Mouse (Mus musculus) cerebellum, postnatal 4 days (tissue): Measurements from ENCODE around the gene Mthfd1.

Source experiments
- DNase-seq, 2 experiments: peaks; one replicate each; pipeline ENCODE4 v3.0.0; 2022; ENCODE audit warnings: low spot score in 2 of 2, mixed read lengths in 1 of 2

Mthfd1 gene

GRCm38 (mm10) chr12:76263876-76264275 is 8.8 kb downstream of the Mthfd1 start:
- DNase-seq = no peak

DNA sequence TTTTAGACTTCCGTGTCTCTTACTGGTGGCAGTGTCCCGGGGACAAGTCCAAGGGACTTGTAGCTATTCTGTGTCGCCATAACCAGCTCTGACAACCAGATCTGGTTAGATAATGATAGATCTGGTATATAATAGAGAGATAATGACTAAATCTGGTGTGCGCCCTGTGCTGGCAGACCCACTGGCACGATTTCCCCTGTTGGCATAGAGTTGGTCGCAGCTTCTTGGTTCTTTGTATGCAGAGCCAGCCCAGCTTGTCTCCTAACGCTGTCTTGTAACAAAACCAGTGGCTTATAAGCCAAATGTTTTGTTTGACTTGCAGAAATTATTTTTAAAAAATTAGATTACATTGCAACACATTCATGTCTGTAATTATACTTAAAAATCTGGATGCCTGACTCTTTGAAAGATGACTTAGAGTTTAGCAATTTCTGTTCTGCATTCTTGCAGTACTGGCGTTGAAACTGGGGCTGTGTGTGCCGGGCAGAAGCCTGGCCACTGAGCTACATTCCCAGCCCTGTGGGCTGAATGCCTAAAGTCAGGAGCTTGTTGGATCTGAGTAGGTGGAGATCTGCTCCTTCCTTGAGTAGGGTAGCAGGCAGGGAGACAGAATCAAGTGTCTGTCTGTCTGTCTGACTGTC is 9.3 kb downstream of the Mthfd1 start:
- DNase-seq = peak in 1 of 2 experiments; percentile 43

DNA sequence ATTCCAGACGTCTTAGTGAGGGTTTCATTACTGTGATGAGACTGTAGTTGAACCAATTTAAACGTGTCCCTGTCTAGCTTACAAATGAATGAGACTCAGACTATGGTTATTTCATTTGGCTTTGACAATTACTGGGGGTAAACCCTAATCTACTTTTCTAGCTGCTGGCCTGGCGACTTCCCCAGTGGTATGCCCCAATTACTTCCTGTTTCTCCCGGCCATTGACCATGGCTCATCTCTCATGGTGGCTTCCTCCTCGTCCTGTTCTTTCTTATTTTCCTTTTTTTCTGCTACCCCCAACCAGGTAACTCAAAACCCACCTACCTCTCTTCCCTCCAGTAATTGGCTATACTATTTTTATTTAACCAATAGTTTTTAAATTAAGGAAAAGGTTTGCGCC is 9.9 kb downstream of the Mthfd1 start:
- DNase-seq = no peak

DNA sequence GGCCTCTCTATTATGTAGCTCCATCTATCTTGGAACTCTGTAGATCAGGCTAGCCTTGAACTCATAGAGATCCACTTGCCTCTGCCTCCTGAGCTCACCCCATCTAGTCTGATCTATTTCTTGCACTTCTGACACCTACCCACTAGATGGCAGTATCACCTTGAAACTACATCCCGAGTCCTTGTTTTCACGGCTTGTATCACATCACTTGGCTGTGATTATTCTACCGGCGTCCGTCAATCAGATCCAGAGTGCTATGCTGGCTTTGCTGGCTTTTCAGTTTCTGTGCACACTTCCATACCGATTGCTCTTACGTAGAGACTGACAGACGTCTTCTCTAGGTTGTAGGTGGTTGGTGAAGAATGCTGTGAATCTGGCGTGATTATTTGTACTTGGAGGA is 11.8 kb downstream of the Mthfd1 start:
- DNase-seq = peak in 1 of 2 experiments; percentile 28

- DNase-seq = no peak
Measured at GRCm38 (mm10) chr12:76268686-76269085, 13.6 kb downstream of the Mthfd1 start.

- DNase-seq = no peak
Measured at GRCm38 (mm10) chr12:76269196-76269595, 14.1 kb downstream of the Mthfd1 start.

DNA sequence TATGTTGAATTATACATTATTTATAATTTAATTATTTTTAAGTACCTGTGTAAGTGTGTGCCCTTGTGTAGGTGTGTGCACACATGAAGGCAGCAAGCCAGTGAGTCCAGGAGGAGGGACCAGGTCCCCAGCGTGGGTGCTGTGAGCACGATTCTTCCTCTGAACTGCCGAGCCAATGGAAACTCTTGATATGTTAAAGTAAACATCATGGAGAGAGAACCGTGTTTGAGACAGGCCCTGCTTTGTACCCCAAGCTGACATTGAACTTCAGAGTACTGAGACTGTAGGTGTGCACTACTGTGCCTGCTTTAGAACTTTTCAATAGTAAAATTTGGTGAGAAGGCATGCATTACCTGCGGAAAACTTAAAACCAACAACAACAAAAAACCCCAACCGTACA is 16.4 kb downstream of the Mthfd1 start:
- DNase-seq = no peak

DNA sequence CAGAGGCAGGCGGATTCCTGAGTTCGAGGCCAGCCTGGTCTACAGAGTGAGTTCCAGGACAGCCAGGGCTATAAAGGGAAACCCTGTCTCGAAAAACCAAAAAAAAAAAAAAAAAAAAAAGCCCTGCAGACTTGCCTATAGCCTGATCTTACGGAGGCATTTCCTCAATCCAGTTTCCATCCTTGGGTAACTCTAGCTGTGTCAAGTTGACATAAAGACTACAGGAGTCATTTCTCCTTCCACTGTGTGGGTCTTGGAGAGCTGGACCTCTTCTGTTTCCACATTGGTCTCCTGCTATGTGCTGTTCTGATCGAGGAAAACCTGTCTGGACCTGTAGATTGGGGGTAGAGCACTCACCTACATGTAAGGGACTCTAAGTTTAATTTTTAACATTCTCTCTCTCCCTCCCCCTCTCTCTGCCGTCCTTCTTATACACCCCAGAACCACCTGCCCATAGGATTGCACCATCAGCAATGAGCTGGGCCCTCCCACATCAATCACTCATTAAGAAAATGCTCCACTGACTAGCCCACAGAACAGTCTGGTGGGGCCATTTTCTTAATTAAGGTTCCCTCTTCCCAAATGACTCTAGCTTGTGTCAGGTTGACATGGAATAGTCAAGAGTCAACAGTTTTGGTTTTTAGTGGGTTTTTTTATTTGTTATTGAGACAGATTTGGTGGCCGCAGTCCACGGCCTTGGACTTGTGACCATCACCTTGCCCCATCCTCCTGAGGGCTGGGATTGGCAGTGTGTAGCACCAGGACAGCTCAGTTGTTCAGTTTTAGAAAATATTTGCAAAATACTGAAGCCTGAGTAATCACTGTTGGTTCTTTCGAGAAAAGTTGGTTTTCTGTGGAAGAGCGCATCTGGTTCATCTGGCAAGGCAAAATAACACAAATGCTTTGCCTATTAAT is 17.8 kb downstream of the Mthfd1 start:
- DNase-seq = no peak

DNA sequence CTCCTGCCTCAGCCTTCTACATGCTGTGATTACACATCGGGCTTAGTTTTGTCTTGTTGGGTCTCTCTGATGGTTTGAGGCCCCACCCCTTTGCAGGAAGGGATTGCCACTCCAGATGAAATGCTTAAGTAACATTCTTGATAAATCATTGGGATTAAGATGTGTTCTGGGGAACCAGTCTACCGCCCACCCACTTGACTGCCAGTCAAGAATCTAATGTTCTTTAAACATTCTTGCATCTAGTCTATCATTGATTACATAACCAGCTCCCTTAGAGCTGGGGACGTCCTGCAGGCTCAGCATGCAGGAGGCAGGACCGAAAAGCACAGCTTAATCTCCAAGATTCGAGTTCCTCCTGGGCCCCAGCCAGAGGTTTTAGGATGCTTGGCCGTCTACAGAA is 23.1 kb downstream of the Mthfd1 start:
- no peak for DNase-seq

DNA sequence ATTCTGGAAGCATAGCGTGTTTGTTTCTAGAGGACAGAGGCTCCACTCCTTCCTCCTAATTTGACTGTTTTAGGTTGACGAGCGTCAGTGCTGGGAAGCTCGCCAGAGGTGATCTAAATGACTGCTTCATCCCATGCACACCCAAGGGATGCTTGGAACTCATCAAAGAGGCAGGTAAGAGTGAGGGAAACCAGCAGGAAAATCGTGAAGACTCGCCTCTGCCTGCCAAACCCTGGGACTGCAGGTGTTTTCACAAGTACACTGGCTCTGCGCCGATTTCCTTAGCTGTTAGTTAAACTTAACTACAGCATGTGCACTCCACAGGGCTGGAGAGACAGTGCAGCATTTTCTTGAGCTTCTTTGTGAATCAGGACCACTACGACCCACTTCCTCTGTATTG is 25.5 kb downstream of the Mthfd1 start:
- no peak for DNase-seq

GRCm38 (mm10) chr12:76281111-76281660 is 26.1 kb downstream of the Mthfd1 start:
- DNase-seq = no peak

- DNase-seq = peak in 1 of 2 experiments; percentile 52
Measured at GRCm38 (mm10) chr12:76282132-76282531, 27.0 kb downstream of the Mthfd1 start.

DNA sequence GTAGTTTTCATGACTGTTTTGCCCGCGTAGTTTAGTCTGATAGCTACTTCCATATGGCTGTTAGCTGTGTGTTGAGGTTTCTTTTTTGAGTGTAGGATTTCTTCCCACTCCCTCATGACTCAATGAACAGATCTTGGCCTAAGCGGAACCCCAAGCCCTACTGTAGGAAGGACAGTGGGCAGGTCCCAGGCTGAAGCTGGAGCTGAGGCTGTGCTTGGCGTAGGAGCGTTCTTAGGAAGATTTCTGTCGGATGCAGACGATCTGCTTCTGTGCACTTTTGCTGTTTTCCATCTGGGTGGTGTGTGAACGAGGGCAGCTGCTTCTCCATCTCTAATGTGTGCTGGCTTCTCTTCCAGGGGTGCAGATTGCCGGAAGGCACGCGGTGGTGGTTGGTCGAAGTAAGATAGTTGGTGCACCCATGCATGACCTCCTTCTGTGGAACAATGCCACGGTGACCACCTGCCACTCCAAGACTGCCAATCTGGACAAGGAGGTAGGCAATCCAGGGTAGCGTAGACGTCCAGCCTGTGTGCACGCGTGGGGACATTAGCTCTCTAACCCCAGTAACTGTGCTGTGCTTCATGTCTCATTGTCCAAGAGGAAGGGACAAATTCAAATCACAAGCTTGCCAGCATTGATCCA is 27.6 kb downstream of the Mthfd1 start:
- DNase-seq = peak in 1 of 2 experiments; percentile 28

- DNase-seq = no peak
Measured at GRCm38 (mm10) chr12:76285418-76285817, 30.3 kb downstream of the Mthfd1 start.

- no peak for DNase-seq
Measured at GRCm38 (mm10) chr12:76287986-76288385, 32.9 kb downstream of the Mthfd1 start.

GRCm38 (mm10) chr12:76288494-76288893 is 33.4 kb downstream of the Mthfd1 start:
- no peak for DNase-seq

- DNase-seq = no peak
Measured at GRCm38 (mm10) chr12:76289428-76289827, 34.3 kb downstream of the Mthfd1 start.

DNA sequence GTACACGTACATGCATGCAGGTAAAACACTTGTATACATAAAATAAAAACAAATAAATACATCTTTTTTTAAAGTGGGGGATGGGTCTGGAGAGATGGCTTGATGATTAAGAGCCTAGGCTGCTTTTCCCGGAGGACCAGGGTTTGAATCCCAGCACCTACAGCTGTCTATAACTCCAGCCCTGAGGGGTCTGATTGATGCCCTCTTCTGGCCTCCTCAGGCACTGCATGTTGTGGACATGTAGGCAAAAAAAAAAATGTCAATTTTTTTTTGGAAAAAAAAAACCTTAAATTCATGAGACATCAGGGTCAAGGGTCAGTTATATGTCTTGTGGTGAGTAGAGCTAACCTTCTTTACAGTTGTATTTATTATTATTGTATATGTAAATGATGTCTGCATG is 35.2 kb downstream of the Mthfd1 start:
- DNase-seq = no peak

- peak in 1 of 2 experiments; percentile 59 for DNase-seq
Measured at GRCm38 (mm10) chr12:76293192-76293591, 38.1 kb downstream of the Mthfd1 start.

DNA sequence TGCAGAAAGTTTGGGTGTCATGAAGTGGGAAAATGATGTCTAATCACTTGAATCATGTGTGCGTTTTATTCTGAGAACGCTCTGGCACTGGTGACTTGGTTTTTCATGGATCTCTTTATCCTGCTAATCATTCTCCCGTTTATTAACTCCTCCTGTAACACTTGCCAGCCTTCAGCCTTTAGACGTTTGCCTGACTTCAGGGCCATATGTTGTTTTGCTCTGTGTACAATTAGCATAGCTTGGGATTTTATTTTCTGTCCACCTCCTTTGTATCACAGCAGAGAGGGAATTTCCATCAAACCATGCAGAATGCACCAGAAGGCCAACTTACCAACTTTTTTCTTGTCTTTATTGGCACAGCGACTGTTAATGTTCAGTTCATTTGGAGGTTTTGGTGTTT is 42.7 kb downstream of the Mthfd1 start:
- no peak for DNase-seq

DNA sequence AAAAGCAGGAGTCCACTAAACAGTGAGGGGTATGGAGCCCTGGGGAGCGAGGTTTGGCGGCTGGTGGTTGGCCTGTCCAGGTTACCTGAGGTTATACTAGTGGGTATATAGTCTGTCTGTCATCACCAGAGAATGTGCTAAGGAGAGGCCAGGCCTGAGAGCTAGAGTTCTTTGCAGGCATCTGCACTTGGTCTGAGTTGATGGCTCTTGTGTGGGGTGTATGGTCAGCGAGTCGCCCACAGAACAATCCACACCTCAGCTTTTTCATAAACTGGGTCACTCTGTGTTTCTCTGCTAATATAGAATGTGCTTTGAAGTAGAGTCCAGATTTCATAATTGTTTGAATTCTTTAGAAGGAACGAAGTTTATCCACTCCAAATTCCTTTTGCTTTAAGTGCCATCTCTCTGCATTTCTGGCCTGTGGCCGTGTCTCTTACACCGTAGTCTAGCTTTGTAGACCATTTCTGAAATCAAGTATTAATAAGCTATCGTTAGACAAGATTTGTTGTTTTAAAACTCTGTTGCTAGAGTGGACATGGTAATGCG is 44.3 kb downstream of the Mthfd1 start:
- DNase-seq = no peak

- DNase-seq = no peak
Measured at GRCm38 (mm10) chr12:76300367-76300766, 45.3 kb downstream of the Mthfd1 start.
